Mouse (Mus musculus): ENCODE measurements around the gene Rhox4b. TPM values are rescaled to one million over a fixed set of nuclear protein-coding genes. Genes with fewer than 3 reads are reported as not detected.
"Not testable (repeated sequence)": the region's sequence is repeated elsewhere in the genome, so short reads cannot be mapped to it uniquely, and the experiment has no call there.

The Rhox4b gene
- not detected for total RNA-seq (2021)

DNA sequence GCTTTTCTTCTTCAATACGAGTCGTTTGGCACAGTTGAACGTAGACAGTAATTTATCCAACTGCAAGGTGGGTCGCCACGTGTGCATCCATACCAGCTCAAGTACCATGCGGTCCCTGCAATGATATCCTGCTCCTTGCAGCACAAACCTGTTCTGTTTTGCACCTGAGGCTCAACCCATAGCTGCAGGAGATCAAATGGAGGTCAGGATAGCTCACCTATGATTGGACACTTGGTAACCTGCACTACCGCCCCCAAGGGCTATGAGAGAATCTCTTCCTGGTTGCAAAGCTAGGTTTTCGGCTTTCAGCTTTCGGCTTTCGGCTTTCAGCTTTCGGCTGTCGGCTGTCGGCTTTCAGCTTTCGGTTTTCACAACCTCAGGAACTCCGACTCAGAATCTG lies at the start of gene Rhox4b:
Gene Rhox4b, plus strand, starts transcription at position 301 of the 400 bp plus-strand sequence.
- intact Hi-C loops (cut with DNase I), result not testable (repeated sequence)

DNA sequence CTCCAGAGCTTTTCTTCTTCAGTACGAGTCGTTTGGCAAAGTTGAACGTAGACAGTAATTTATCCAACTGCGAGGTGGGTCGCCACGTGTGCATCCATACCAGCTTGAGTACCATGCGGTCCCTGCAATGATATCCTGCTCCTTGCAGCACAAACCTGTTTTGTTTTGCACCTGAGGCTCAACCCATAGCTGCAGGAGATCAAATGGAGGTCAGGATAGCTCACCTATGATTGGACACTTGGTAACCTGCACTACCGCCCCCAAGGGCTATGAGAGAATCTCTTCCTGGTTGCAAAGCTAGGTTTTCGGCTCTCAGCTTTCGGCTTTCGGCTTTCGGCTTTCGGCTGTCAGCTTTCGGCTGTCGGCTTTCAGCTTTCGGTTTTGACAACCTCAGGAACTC lies 41.7 kb upstream of the Rhox4b start, which contains the start of gene Rhox4a2:
Gene Rhox4a2, plus strand, starts transcription at position 301 of the 400 bp plus-strand sequence.
- DNase-seq; intact Hi-C loops (cut with DNase I): not testable (repeated sequence)

More for the DNA sequence above, at the start of gene Rhox4b:
- DNase-seq, result not testable (repeated sequence)

DNA sequence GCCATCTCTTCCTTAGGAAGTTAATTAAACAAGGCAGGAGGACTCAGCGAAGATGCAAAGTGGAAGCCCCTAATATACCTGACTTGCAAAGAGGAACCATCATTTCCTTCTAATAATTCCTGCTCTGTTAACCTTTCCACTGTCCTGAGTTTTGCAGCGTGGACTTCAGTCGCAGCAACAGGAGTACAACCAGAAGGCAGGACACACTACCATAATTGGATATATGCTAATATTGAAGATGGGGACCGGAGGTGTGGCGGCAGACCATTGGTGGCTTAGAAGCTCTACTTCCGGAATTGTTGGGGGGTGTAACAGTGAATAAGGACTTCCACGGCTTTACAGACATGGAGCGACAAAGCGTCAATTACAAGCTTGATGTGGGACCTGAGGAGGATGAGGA lies 20.5 kb upstream of the Rhox4b start, which contains the start of gene Rhox2b:
Gene Rhox2b, plus strand, starts transcription at position 301 of the 400 bp plus-strand sequence.
- intact Hi-C loops (cut with DNase I), result not testable (repeated sequence)

DNA sequence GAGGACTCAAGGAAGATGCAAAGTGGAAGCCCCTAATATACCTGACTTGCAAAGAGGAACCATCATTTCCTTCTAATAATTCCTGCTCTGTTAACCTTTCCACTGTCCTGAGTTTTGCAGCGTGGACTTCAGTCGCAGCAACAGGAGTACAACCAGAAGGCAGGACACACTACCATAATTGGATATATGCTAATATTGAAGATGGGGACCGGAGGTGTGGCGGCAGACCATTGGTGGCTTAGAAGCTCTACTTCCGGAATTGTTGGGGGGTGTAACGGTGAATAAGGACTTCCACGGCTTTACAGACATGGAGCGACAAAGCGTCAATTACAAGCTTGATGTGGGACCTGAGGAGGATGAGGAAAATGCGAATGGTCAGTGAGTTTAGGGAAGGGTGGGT lies 21.1 kb downstream of the Rhox4b start, which contains the start of gene Rhox2c:
Gene Rhox2c, plus strand, starts transcription at position 301 of the 400 bp plus-strand sequence.
- DNase-seq; intact Hi-C loops (cut with DNase I): not testable (repeated sequence)

More for the DNA sequence above, 20.5 kb upstream of the Rhox4b start, which contains the start of gene Rhox2b:
- DNase-seq, result not testable (repeated sequence)

DNA sequence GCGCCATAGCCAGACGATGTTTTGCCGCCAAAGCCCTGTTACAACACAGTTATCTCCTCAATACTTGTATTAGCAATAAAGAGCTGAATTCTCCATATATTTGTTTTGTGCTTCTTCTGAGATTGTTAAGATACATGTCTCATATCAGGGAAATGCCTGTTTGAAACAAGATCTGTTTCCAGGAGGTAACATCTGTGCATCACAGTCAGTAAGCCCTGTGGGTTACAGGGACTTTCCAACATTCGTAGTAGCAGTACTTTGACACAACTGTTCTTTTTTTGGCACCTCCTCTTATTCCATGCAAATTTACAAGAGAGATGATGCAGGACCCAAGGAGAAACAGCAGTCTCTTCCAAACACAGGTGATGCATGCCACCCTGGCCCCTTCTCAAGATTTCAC lies 26.0 kb downstream of the Rhox4b start, which contains the start of gene Rhox3c:
Gene Rhox3c, plus strand, starts transcription at position 301 of the 400 bp plus-strand sequence.
- intact Hi-C loops (cut with DNase I); DNase-seq: not testable (repeated sequence)

DNA sequence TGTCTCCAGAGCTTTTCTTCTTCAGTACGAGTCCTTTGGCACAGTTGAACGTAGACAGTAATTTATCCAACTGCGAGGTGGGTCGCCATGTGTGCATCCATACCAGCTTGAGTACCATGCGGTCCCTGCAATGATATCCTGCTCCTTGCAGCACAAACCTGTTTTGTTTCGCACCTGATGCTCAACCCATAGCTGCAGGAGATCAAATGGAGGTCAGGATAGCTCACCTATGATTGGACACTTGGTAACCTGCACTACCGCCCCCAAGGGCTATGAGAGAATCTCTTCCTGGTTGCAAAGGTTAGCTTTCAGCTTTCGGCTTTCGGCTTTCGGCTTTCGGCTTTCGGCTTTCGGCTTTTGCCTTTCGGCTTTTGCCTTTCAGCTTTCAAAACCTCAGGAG lies 47.7 kb downstream of the Rhox4b start, which contains the start of gene Rhox4c:
Gene Rhox4c, plus strand, starts transcription at position 301 of the 400 bp plus-strand sequence.
- intact Hi-C loops (cut with DNase I); DNase-seq: not testable (repeated sequence)

Other genes with a start within 250 kb of the Rhox4b start
- 100 to 1,000 TPM; 159 to 172 TPM for gene Ndufa1, start 241.3 kb upstream of the Rhox4b start, total RNA-seq (2021)
- gene Rnf113a1, start 241.2 kb upstream of the Rhox4b start, total RNA-seq (2021), result 1 to 10 TPM; 8.8 to 9.0 TPM
- gene Gm9, start 221.5 kb upstream of the Rhox4b start, total RNA-seq (2021), result not detected
- not detected for gene Rhox1, start 210.2 kb upstream of the Rhox4b start, total RNA-seq (2021)
- not detected for gene Rhox2a, start 187.5 kb upstream of the Rhox4b start, total RNA-seq (2021)
- gene Rhox3a, start 182.6 kb upstream of the Rhox4b start, total RNA-seq (2021), result not detected
- not detected for gene Rhox4a, start 167.2 kb upstream of the Rhox4b start, total RNA-seq (2021)
- gene Rhox3a2, start 52.5 kb upstream of the Rhox4b start, total RNA-seq (2021), result not detected
- not detected for gene Rhox4a2, start 41.6 kb upstream of the Rhox4b start, total RNA-seq (2021)
- gene Rhox2b, start 20.4 kb upstream of the Rhox4b start, total RNA-seq (2021), result not detected
- not detected for gene Rhox2c, start 21.2 kb downstream of the Rhox4b start, total RNA-seq (2021)
- gene Rhox3c, start 26.1 kb downstream of the Rhox4b start, total RNA-seq (2021), result not detected
- not detected for gene Rhox4c, start 47.8 kb downstream of the Rhox4b start, total RNA-seq (2021)
- not detected for gene Rhox2d, start 60.9 kb downstream of the Rhox4b start, total RNA-seq (2021)
- gene Rhox4d, start 81.9 kb downstream of the Rhox4b start, total RNA-seq (2021), result not detected
- gene Rhox2e, start 98.0 kb downstream of the Rhox4b start, total RNA-seq (2021), result not detected
- gene Rhox3e, start 109.5 kb downstream of the Rhox4b start, total RNA-seq (2021), result not detected
- not detected for gene Rhox4e, start 124.9 kb downstream of the Rhox4b start, total RNA-seq (2021)
- gene Rhox2f, start 138.9 kb downstream of the Rhox4b start, total RNA-seq (2021), result not detected
- not detected for gene Rhox3f, start 148.5 kb downstream of the Rhox4b start, total RNA-seq (2021)
- not detected for gene Rhox4f, start 175.2 kb downstream of the Rhox4b start, total RNA-seq (2021)
- not detected for gene Rhox3g, start 196.1 kb downstream of the Rhox4b start, total RNA-seq (2021)
- gene Rhox2g, start 211.0 kb downstream of the Rhox4b start, total RNA-seq (2021), result not detected
- gene Rhox4g, start 218.8 kb downstream of the Rhox4b start, total RNA-seq (2021), result not detected
- gene Rhox3h, start 236.3 kb downstream of the Rhox4b start, total RNA-seq (2021), result not detected
- gene Rhox2h, start 240.8 kb downstream of the Rhox4b start, total RNA-seq (2021), result not detected